Mouse (Mus musculus) left cerebral cortex, postnatal 14 days (tissue): ENCODE data around the gene Sp4. TPM values are rescaled to one million over a fixed set of nuclear protein-coding genes. Genes with fewer than 3 reads are reported as not detected.

ENCODE experiments used
- DNase-seq, 2 experiments: peaks; one replicate each; pipeline ENCODE4 v3.0.0; 2021 to 2022; ENCODE audit warnings: low spot score in 2 of 2, mixed read lengths in 1 of 2
- intact Hi-C: fragments of 180-260 bp; cut with DNase I; formaldehyde crosslinking; loops from one replicate; pipeline ENCODE4 v1.15.1; 2025
- total RNA-seq, 2 experiments: library from RNA; stranded (reverse); gene quantifications; 2 replicates each; pipeline ENCODE4 v1.2.3; 2021

Gene Sp4
- total RNA-seq, 2 experiments from 2014 or later: 24.0 to 26.0 TPM

DNA sequence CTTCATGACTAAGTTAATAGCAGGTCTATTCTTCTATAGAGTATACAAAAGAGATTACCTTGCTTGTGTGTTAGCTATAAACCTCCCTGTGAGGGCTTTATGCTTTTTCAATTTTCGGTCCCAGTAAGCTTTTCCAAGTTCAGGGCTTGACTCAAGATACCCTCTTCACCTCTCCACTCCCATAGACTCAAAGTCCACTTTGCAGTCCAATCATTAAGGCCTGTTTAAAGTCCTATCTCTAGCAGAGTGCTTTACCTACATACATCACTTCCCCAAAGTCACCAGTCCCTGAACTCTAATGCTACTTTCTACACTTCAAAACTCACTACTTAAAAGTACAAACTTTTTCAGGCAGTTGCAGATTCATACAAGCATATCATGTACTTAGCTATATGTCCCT is 12.3 kb downstream of the Sp4 start:
- intact Hi-C loops: no loop called here
- no peak for DNase-seq

DNA sequence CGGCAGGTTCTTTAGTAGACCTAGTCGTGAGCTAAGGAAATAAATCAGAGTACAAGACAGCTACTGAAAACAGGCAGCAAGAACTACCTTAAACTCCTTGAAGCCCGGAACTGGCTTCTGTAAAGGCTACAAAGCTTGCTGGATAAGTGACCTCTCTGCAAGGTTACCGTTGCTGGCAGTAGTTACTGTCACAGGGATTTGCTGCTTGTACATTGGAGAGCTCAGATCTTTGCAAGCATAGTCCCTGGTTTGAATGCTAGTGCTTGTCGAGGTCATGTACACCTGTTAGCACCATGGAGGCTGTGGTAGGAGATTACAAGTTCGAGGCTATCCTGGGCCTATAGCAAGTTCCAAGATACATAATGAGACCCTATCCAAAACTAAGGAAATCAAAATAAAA is 16.1 kb downstream of the Sp4 start:
- no peak for DNase-seq
- intact Hi-C loops: no loop called here

DNA sequence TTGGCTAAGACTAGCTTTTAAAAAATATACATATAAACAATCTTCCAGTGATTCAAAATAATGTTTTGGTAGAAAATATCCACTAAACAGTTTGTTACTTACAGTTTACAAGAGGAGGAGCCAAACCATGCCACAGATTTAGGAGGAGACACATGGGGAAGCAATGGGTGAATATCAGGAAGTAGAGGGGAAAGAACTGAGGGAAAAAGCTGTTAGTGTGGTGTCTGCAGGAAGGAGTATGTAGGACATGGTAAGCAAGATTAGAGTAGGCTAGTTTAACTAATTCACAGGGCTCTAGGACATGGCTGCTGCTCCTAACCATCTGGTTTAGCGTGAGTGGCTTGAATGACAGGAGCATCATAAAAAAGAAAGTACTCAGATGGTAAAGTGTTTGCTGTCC is 19.3 kb downstream of the Sp4 start:
- intact Hi-C loops: no loop called here
- DNase-seq: no peak

DNA sequence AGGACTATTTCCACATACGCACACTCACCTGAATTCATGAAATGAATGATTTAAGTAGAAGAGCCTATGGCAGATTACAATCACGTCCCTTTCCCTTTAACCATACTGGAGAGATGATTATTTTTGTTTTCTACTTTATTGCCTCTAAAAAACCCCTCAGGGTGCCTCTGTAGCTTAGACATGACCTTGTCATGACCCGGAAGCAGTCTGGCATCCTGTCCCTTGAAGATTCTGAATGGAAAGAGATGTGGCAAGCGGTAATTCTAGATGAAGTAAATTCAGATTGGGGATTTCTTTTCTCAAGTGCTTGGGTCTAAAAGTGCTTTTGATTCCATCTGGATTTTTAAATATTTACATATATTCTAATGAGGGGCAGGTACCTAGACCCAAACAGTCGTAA is 24.9 kb downstream of the Sp4 start:
- intact Hi-C loops: no loop called here
- DNase-seq: no peak

DNA sequence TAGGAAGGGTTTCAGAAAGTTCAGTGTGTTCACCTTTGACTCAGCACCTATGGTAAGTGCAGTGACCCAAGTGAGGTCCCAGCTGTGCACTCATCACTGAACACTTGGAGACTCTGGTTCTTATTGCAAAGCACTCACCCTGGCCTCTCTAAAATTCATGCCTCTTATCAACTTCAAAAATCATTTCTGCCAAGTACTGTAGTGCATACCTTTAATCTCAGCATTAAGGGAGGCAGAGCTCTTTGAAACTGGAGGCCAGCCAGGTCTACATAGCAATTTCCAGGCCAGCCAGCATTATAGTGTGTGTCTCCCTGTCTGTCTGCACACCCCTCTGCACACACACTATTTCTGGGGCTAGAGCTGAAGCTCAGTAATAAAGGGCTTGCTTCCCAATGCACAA is 36.3 kb downstream of the Sp4 start:
- DNase-seq: no peak
- intact Hi-C loops: no loop called here

DNA sequence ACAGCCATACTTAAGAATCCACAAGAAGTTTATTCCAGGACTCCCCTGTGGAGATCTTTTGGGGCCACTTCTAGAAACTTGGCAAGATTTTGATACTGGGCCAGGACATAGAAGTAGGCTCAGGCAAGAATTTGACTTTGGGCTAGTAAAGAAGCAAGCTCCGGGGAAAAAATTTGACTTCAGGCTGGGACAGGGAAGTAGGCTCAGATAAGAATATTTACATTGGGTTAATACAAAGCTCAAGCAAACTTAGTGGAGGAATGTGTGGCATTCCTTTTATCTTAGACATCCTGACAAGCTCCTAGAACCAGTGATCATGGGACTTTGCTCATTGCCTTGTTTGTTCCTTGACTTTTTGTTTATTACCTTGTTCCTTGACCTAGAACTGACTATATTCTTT is 37.4 kb downstream of the Sp4 start:
- no peak for DNase-seq
- intact Hi-C loops: no loop called here

DNA sequence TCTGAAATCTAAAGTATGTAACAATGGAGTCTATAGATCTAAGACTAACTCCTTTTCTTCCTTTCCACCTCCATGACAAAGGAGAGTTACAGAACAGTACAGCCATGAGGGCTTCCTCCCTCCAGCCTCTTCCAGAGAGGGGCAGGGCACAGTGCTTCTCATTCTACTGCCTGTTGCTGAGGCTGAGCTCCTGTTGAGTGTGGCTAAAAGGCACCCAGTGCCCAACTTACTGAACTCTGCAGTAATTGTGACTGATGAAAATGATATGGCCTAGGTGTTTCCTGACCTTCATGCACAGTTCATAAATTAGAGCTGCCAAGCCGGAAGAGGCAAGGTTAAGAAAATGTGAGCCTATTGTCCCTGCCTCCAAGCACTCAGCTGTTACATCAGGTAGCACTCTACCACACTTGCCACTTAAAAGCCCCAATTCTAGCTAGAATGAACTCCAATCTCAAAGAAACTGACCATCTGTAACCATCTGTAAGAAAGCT is 45.9 kb downstream of the Sp4 start:
- intact Hi-C loops: no loop called here
- no peak for DNase-seq

DNA sequence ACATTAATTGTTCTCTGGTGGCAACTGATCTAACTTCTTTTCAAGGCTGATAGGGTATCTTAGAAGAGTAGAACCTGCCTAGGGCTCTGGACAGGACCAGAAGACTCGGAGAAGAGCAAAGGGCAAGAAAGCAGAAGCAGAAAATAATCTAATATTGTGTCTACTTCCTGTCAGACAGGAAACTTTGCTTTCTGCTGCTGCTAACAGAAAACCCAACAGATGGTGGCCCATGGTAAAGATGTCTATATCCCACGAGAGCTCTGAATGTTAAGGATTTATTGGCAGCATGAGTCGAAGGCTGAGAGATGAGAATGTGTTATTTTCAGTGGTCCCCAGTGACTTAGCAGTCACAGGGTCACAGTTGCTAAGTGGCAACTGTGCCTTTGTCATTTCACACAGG is 80.1 kb downstream of the Sp4 start:
- DNase-seq: no peak
- intact Hi-C loops: no loop called here

DNA sequence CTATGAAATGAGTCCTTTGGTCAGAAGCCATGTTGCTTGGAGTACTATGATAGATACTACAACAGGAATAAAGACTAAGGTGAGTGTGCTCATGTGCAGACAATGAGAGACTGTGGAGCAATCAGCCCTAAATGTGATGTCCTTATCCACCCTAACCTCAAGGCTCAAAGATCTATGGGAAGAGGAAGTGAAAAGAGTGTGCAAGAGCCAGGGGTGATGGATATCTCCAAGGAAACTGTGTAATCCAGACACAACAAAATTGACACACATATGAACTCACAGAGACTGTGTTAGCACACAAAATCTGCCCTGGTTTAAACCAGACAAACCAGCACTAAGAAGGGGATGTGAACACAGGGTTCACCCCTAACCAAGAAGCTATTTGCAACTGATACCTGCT is 81.2 kb downstream of the Sp4 start:
- intact Hi-C loops: no loop called here
- DNase-seq: no peak

DNA sequence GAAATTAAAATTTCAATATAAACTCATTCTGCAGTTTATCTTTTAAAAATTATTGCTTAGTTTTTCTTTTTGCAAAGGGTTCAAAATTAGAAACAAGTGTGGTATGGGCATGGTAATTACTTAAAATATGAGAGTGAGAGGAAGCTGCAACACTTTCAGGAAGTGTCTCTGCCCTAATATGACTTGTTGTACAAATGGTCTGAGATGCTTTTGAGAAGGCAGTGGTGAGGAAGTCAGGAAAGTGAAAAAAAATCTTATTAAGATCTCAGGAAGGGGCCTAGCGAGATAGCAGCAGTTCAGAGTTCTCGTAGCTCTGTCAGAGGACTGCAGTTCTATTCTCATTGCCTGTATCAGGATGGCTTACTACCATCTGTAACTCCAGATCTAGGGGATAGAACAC is 89.1 kb downstream of the Sp4 start:
- DNase-seq: no peak
- intact Hi-C loops: no loop called here

DNA sequence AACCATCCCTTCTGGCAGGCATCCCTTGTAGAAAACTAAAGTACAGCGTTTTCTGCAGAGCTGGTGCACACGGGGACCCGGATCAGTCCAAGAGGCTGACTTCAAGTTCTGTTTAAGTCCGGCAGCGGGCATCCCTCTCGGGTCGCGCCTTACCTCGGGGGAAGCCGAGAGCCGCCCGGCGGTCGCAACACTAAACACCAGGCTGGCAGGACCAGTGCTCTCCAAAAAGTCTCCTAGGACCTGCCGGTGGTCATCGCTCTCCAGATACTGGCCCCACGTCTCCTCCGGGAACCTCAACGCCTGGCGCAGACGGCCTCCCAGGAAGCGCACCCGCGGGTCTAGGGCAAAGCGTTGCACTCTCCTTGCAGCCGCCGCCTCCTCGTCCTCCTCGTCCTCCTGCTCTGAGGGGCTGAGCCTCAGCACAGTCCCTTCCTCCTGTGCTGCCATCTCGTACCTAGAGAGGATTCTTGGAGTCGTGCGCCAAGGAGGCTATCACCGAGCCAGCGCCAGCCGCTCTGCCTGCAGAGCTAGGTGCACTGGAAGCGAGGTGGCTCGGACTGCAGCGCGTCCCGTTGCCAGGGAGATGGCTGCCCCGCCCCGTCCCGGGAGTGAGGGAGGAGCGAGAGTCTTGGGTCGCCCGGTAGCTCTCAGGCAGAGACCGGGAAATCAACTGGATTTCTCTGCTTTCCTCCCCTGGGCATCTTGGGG is 102.7 kb downstream of the Sp4 start, which contains the start of gene Dnah11:
TSS of gene Dnah11 (minus strand) at position 658 of the 708 bp plus-strand sequence.
- DNase-seq: peak; percentile 6 to 56
- intact Hi-C loops: no loop called here

DNA sequence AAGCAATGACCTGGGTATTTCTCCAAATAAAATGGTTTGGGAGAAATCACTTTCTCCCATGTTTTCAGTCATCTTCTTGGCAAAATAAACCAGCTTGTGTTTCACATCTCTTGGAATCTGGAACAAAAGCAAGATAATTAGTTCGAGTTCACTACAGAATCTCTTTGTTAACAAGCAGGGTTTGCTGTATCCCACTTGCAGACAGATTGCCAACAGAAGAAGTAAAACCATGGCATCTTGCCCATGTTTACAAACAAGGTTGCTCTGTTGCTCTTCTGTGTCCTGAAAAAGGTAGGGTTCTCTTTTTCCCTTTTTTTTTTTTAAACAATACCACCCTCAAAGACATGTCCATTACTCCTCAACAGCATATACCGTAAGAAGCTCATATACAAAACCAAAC is 104.7 kb downstream of the Sp4 start:
- no peak for DNase-seq
- intact Hi-C loops: no loop called here

DNA sequence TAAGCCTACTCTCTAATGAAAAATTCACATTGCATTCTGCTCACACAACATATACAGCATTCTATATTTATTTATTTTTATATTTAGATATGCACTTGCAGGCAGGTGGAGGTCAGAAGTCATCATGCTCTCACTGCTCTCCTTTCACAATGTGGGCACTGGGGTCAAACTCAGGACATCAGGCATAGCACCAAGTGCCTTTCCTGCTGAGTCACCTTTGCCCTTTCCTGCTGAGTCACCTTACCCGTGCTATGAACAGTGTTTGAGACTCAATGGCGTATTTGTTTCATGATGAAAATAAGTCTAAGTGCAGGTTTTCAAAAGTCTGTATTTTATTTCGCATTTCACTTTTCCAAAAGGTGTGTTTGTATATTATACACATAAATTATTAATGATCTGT is 111.7 kb downstream of the Sp4 start:
- no peak for DNase-seq
- intact Hi-C loops: no loop called here

DNA sequence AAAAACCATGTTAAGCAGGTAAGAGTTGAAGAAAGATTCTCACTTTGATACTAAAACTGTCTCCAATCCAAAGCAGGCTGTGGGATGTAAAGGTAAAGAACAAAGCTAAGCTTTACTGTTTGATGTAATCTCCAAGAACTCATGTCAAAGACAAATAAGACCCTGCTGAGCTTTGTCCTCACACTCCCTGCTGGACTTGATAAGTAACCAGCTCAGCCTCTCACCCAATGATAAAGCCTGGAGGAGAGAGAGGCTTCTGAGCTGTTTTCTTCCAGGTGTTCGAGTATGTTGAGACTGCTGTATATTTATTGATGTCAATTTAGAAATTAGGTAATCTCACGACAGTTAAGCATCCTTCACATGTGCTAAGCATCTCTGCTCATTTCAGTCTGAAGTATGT is 113.6 kb downstream of the Sp4 start:
- no peak for DNase-seq
- intact Hi-C loops: no loop called here

DNA sequence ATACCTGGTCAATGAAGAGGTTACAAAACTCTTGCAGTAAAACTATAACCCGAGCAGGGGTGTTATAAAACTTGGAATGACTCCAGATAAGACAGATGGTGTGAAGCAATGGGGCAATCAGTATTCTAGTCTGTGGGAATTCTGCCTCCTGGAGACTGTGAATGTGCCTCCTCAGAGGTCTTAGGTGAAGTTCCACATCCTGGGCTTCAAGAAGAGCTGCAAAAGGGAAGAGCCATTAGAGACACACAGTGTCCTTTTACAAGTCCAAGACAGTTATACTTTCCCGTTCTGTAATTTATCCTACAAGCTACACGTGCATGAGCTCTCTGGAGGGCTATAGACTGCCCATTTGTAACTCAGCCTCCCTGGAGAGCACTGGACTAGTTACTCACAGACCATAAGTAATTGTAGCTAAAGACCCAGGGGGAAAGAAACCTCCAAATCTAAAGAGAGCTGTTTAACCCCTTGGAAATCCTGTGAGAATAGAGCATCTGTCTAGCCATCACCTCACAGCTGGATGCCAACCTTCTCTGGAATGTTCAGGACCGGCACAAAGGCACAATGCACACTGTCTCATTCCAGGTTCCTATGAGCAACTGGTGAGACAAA is 114.3 kb downstream of the Sp4 start:
- DNase-seq: no peak
- intact Hi-C loops: no loop called here

DNA sequence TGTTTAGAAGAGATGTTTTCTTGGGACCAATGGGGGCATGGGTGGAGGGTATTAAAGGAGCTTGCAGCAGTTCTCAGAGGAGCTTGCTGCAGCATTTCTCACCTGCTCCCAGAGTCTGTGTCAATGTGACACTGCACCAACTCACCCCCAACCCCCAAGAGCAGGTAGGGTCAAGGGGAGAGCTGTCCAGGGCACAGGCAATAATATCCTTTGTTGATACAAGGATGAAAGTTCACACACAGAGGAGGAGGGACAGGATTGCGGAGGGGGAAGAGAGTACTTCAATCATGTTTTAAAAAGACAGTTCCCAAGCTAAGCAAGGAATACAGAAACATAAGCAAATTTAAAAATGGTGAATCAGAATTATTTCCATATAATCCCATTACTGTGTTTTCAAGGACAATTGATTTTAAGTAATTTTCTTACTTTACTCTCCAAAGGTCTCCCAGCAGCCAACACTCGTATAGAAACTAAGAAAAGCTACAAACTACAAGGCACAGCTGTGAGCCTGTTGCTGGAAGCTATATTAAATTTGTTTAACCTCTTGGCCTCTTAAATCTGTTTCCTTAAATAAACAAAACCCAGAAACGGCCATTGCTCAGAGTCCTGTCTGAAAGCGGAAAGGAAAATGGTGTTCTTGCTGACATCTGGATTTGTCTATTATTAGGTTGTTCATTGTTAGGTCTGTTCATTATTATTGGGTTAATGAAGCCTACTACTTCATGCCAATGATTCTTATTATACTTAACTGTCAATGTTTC is 114.9 kb downstream of the Sp4 start:
- DNase-seq: no peak
- intact Hi-C loops: no loop called here

Other genes starting within 250 kb of the Sp4 start
- gene Dnah11, start 102.4 kb downstream of the Sp4 start, total RNA-seq: 1 to 10 TPM in 1 of 2 experiments, under 1 TPM in 1; 0.82 to 1.0 TPM